Mouse (Mus musculus): Measurements from ENCODE around the gene Unc45b. TPM values are rescaled to one million over a fixed set of nuclear protein-coding genes. Genes with fewer than 3 reads are reported as not detected.
A peak's percentile ranks its signal among the peaks of the same experiment; 100 is the strongest.
"Not testable (repeated sequence)": the region's sequence is repeated elsewhere in the genome, so short reads cannot be mapped to it uniquely, and the experiment has no call there.

Unc45b gene
- total RNA-seq, 2 experiments from 2014 or later, result 0.66 to 1.4 TPM

- DNase-seq (ENCODE audit: low spot score in 2 of 2), result no peak
- TF ChIP-seq CTCF (conservative IDR thresholded peaks at IDR 0.05), result no peak
- no peak overlapping the region for H3K27ac ChIP-seq
- no peak overlapping the region for H3K4me3 ChIP-seq
These were observed 4.5 kb upstream of the Unc45b start for GRCm38 (mm10) chr11:82905816-82906215.

GRCm38 (mm10) chr11:82907651-82908607, 2.4 kb upstream of the Unc45b start, which contains the start of gene Nle1:
TSS of gene Nle1 (minus strand) at chr11:82908411.
- Histone ChIP-seq H3K27ac (peak within 1 kb of the TSS; percentile 76), H3K4me3 (peak within 1 kb of the TSS; percentile 96)
- TF ChIP-seq CTCF (conservative IDR thresholded peaks at IDR 0.05), result peak; percentile 97

GRCm38 (mm10) chr11:82908608-82908989, 1.8 kb upstream of the Unc45b start:
- no peak for TF ChIP-seq CTCF (conservative IDR thresholded peaks at IDR 0.05)
- Histone ChIP-seq H3K4me3 (peak overlapping the region; percentile 96), H3K27ac (no peak overlapping the region)
- DNase-seq (ENCODE audit: low spot score in 2 of 2), result no peak

More at GRCm38 (mm10) chr11:82907651-82908607, 2.4 kb upstream of the Unc45b start, which contains the start of gene Nle1:
- DNase-seq (ENCODE audit: low spot score in 2 of 2), result peak; percentile 91 to 97

DNA sequence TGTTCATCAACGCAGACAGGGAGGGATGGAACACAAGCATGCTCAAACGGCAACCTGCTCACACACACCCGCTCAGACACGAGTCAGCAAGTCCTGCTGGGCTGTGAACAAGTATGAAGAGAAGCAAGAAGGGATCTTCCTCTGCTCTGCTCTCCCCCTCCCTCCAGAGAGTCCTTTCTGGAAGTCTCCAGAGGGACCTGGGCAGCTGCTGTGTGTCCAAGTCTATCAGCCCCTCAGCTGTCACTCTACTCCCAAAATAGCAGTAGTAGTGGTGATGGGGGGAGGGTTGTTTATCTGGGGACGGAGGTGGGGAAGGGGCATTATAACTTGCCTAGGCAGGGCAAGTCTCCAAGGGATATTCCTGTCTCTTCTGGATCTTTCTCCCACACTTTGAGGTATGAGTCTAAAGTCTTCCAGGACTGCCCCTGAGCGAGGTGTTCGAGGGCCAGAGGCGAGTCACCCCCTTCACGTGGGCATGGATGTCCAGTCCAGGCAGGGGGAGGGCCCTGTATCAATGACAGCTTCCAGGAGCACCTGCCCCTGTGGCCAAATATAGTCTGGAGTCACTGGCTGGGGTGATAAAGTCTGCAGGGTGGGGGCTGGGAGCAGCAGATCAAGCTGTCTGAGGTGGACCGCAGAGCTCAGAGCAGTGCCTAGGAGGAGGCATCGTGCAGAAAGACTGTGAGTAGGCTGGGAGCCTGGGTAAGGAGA, 484 bp downstream of the Unc45b start:
- TF ChIP-seq CTCF (conservative IDR thresholded peaks at IDR 0.05), result no peak
- no peak overlapping the region for H3K27ac ChIP-seq
- no peak overlapping the region for H3K4me3 ChIP-seq
- no peak for DNase-seq (ENCODE audit: low spot score in 2 of 2)

DNA sequence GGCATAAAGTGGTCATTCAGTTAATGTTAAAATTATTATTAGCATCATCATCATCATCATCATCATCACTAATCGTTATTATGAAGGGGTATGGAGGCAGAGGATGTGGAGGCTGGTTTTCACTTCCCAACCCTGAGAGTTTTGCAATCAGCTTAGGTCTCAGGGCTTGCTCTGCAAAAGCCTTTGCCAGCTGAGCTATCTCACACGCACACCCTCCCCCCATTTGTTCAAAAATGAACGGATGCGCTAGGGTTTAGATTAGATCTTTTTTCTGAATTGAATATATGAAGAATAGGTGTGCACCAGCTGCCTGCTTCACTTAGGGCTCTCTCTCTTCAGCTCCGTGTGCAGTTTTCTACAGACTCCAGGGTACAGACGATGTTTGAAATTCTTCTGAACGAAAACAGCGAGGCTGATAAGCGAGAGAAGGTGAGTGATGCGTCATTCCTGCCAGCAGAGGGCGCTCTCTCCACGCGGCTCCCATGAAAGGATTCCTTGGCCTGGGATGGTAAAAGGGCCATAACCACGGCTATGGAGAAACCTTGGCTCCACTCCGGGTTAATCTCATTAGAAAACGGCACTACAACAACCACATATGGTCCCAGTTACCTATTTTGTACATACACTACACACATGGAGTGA, 4.5 kb downstream of the Unc45b start:
- Histone ChIP-seq H3K4me3 (peak overlapping the region; percentile 37; the same call in 1 of the 2 replicates), H3K27ac (no peak overlapping the region)
- DNase-seq (ENCODE audit: low spot score in 2 of 2), result peak; percentile 34 to 78
- TF ChIP-seq CTCF (conservative IDR thresholded peaks at IDR 0.05), result peak; percentile 94

GRCm38 (mm10) chr11:82920768-82921167, 10.4 kb downstream of the Unc45b start:
- no peak for TF ChIP-seq CTCF (conservative IDR thresholded peaks at IDR 0.05)

DNA sequence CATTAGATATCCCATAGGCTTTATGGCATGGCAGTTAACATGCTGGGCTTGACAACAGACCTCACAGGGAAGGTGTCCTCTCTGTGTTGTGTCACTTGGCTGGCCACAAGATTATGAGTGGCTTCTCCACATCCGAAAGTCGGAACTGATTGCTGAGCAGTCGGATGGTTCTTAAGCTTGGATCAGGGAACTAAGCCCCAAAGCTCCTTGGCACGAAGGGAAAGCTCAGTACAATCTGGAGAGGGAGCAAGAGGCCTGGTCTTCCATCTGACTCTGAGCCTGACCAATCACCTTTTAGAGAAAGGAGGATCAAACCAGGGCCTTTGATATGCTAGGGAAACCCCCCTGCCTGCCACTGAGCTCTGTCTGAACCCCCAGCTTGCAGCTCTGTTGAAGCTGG, 11.3 kb downstream of the Unc45b start:
- no peak for TF ChIP-seq CTCF (conservative IDR thresholded peaks at IDR 0.05)
- Histone ChIP-seq H3K4me3 (no peak overlapping the region), H3K27ac (no peak overlapping the region)
- DNase-seq (ENCODE audit: low spot score in 2 of 2), result no peak

More at GRCm38 (mm10) chr11:82920768-82921167, 10.4 kb downstream of the Unc45b start:
- Histone ChIP-seq H3K27ac (no peak overlapping the region), H3K4me3 (no peak overlapping the region)
- DNase-seq (ENCODE audit: low spot score in 2 of 2), result no peak

DNA sequence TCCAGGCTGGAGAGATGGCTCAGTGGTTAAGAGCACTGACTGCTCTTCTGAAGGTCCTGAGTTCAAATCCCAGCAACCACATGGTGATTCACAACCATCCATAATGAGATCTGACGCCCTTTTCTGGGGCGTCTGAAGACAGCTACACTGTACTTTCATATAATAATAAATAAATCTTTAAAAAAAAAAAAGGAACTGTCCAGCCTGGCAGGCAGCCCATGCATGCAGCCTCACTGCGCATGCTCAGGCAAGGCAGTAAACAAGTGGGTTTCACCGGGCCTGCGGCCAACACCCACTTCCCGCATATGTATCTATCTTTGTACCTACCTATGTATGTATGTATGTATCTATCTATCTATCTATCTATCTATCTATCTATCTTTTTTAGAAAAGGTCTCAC, 13.6 kb downstream of the Unc45b start:
- not testable (repeated sequence) for H3K4me3 ChIP-seq; DNase-seq (ENCODE audit: low spot score in 2 of 2)

DNA sequence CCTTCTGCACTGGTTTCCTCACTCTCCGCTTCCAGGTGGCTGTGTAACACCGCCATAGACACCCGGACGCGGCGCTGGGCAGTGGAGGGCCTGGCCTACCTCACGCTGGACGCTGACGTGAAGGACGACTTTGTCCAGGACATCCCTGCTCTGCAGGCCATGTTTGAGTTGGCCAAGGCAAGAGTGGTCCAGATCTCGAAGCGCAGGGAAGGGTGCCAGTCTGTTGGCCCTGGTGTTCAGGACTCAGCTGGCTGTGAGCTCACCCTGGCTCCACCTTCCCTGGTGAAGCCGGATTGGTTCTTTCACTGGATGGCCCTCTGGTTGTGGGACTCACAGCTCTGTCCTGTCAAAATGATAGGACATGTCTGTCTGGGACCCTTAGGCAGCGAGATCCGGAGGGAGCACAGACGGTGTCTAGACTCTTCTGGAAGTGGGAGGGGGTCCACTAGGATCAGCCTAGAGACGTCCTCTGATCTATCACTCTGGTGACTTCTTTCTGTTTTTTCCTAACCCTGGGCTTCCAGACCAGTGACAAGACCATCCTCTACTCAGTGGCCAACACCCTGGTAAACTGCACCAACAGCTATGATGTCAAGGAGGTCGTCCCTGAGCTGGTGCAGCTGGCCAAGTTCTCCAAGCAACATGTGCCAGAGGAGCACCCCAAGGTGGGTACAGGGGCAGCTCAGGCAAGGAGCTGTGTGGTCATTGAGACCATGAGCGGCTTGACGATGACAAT, 18.7 kb downstream of the Unc45b start:
- DNase-seq (ENCODE audit: low spot score in 2 of 2), result no peak
- H3K27ac ChIP-seq, result no peak overlapping the region
- H3K4me3 ChIP-seq, result no peak overlapping the region
- no peak for TF ChIP-seq CTCF (conservative IDR thresholded peaks at IDR 0.05)

More for the DNA sequence above, 13.6 kb downstream of the Unc45b start:
- not testable (repeated sequence) for H3K27ac ChIP-seq

DNA sequence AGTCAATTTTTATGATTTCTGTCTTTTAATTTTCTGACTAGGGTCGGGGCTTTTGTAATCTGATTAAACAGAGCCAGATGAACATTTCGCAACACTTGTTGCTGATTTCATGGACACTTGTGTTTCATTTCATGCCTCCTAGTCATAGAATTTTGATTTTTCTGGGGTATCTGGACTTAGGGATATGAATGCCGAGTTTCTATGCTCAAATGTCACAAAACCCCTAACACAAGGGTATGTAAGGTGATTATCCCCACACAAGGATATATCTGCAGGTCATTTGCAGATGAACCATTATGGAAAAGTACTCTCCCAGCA, 19.2 kb downstream of the Unc45b start:
- no peak overlapping the region for H3K4me3 ChIP-seq
- H3K27ac ChIP-seq, result no peak overlapping the region
- TF ChIP-seq CTCF (conservative IDR thresholded peaks at IDR 0.05), result no peak
- no peak for DNase-seq (ENCODE audit: low spot score in 2 of 2)

DNA sequence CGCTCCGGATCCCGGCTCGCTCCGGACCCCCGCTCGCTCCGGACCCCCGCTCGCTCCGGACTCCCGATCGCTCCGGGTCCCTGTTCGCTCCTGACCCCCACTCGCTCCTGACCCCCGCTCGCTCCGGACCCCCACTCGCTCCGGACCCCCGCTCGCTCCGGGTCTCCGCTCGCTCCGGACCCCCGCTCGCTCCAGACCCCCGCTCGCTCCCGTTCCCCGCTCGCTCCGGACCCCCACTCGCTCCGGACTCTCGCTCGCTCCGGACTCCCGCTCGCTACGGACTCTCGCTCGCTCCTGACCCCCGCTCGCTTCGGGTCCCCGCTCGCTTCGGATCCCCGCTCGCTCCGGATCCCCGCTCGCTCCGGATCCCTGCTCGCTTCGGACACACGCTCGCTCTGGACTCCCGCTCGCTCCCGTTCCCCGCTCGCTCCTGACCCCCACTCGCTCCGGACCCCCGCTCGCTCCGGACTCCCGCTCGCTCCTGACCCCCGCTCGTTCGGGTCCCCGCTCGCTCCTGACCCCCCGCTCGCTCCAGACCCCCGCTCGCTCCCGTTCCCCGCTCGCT, 20.1 kb downstream of the Unc45b start:
- not testable (repeated sequence) for DNase-seq (ENCODE audit: low spot score in 2 of 2)
- H3K4me3 ChIP-seq, result peak overlapping the region; percentile 48

GRCm38 (mm10) chr11:82931161-82931560, 20.8 kb downstream of the Unc45b start:
- not testable (repeated sequence) for DNase-seq (ENCODE audit: low spot score in 2 of 2); H3K27ac ChIP-seq
- peak overlapping the region; percentile 48 for H3K4me3 ChIP-seq

More for the DNA sequence above, 20.1 kb downstream of the Unc45b start:
- H3K27ac ChIP-seq, result not testable (repeated sequence)

DNA sequence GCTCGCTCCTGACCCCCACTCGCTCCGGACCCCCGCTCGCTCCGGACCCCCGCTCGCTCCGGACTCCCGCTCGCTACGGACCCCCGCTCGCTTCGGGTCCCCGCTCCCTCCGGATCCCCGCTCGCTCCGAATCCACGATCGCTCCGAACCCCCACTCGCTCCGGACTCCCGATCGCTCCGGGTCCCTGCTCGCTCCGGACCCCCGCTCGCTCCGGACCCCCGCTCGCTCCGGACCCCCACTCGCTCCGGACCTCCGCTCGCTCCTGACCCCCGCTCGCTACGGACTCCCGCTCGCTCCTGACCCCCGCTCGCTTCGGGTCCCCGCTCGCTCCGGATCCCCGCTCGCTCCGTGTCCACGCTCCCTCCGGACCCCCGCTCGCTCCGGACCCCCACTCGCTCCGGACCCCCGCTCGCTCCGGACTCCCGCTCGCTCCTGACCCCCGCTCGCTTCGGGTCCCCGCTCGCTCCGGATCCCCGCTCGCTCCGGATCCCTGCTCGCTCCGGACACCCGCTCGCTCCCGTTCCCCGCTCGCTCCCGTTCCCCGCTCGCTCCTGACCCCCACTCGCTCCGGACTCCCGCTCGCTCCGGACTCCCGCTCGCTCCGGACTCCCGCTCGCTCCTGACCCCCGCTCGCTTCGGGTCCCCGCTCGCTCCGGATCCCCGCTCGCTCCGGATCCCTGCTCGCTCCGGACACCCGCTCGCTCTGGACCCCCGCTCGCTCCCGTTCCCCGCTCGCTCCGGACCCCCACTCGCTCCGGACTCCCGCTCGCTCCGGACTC, 21.5 kb downstream of the Unc45b start:
- H3K4me3 ChIP-seq, result peak overlapping the region; percentile 48
- not testable (repeated sequence) for H3K27ac ChIP-seq; DNase-seq (ENCODE audit: low spot score in 2 of 2)

Measured in layer of hippocampus, adult 2 months (tissue).